Mouse (Mus musculus) activated CD4-positive, CD25-positive, alpha-beta regulatory T cell, adult 4 months (primary cell): ENCODE data around the gene Rxfp1. TPM values are rescaled to one million over a fixed set of nuclear protein-coding genes. Genes with fewer than 3 reads are reported as not detected.
A peak's percentile ranks its signal among the peaks of the same experiment; 100 is the strongest.

Experiments used
- ATAC-seq: one replicate; pipeline ENCODE4 v1.8.0; 2017
- polyA plus RNA-seq, 2 experiments: library from polyadenylated mRNA; unstranded; fragments of 100-300 nt; shearing (Covaris generic); gene quantifications; one replicate each; pipeline ENCODE4 v1.2.1; 2017

The Rxfp1 gene
- polyA plus RNA-seq, 2 experiments from 2014 or later, result not detected

DNA sequence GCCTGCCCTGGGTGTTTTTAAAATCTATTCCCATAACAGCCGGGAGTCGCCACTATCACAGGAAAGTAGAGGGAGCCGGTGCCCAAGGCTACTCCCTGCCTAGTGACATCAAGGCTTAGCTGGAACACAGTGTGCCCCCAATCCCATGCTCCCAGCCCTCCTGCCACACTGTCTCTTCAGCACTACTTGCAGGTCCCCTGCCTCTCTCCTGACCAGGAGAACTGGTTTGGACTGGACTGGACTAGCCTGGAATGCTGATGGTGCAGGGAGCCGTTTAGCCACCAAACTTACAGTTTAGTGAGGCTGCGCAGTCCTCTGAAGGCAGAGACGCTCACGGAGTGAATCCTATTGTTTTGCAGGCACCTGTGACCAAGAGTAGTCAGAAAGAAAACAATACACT lies 67.1 kb downstream of the Rxfp1 start:
- no peak for ATAC-seq

DNA sequence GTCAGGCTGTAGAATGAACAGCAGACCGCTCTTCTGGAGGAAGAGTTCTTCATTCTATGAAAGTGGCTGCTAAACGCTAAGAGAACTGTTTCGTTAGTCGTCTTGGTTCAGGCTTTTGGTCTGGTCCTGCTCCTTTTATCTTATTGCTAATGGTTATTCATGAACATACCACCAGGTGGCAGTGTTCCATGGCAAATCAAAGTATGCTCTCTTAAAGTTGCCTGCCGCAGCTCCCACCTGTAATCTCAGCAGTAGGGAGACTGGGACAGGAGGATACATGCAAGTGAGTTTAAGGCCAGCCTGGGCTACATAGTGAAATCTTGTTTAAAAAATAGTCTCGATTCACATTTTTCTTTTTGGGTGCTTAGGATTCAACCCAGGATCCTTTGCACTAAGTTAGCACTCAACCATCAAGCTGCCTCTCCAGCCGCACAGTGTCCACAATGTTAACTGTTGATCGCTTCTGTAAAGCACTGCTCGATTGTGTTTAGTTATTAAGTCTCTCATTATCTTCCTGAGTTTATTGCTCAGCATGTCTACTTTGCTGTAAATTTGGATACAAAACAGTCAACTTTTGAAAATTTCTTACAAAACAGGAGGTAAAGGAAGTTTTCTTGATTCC lies 72.8 kb downstream of the Rxfp1 start:
- ATAC-seq, result peak; percentile 73

DNA sequence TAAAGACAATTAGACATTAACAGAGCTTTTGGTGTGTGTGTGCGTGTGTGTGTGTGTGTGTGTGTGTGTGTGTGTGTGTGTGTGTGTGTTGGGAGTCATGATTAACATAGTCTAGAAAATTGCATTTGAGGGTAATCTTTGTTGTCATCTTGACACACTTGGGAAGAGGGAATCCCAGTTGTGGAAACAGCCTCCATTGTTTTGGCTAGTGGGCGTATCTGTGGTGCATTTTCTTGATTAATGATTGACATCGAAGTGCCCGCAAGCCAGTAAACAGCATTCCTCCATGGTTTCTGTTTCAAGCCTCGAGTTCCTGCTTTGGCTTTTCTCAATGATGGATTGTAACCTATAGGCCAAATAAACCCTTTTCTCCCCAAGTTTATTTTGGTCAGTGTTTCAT lies 81.0 kb downstream of the Rxfp1 start:
- no peak for ATAC-seq

- ATAC-seq, result no peak
Measured at GRCm38 (mm10) chr3:79652129-79652528, 85.6 kb downstream of the Rxfp1 start.

DNA sequence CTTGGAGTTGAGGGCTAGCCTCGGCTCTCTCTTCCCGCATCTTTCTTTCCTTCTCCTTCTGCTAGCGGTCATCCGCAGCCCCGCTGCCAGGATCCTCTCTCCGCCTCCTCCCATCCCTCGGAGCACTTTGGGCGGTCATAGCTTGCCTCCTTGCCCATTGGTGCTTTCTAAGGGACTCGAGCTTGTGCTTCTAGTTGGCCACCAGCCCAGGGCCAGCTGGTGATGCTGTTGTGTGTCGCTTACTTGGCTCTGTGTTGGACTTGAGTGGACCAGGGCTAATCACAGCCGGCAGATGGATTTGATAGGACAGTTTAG lies 108.3 kb downstream of the Rxfp1 start, which contains the start of gene Etfdh:
Gene Etfdh, minus strand, starts transcription at position 85 of the 315 bp plus-strand sequence.
- no peak for ATAC-seq

DNA sequence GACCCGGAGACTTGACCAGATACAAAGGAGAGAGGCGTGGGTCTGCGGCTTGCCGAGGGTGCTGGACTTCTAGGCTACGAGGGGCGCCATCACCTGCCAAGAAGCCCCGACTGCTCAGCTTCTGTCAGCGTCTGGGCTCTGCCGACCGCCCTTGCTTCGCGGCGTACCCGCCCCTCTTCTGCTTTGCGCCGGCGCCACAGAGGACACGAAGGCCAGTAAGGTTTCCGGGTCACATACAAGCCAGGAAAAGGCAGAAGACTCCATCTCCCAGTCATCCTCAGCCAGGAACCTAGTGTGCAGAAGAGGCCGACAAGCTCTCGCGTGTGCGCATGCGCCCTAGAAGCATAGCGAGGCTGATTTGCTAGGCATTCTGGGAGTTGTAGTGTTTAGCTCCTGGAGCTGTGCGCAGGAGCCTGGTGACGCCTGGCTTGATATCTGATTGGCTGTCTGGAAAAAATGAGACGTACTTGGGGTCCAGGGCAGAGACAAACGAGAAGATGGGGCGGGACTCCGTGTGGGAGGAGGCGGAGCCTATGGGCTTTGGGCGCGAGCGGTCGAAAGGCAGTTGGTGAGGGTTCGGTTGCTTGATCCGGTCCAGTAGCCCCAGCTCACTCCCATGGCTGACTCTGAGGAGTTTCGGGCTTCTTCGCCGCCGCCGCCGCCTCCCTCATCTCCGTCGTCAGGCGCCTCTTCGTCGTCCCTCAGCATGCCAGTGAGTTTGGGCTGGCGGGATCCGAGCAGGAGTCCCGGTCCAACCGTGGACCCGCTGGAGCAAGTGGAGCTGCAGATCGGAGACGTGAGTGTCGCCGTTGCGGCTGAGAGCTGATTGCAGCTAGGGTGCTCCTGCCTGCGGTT lies 108.9 kb downstream of the Rxfp1 start, which contains the start of gene 4930579G24Rik:
Gene 4930579G24Rik, plus strand, starts transcription at position 519 of the 855 bp plus-strand sequence.
- ATAC-seq, result peak; percentile 93

DNA sequence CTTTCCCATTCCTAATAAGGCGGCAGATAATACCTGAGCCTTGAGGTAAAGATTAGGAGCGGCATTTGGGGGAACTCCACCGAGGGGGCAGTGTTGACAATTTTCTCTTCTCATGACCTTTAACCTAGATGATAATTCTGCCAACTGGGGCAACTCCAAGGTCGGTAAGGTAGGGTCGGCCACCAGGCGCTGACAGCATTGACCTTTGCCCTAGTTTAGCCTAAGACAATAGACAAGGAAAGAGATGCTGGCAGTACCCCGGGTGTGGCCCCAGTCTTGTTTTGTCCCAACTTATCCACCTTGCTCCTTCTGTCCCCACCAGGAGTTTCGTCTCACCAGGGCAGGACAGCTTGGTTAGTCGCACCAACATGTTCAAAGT lies 109.5 kb downstream of the Rxfp1 start:
- no peak for ATAC-seq

GRCm38 (mm10) chr3:79627484-79628181 lies 110.0 kb downstream of the Rxfp1 start:
- ATAC-seq, result no peak

DNA sequence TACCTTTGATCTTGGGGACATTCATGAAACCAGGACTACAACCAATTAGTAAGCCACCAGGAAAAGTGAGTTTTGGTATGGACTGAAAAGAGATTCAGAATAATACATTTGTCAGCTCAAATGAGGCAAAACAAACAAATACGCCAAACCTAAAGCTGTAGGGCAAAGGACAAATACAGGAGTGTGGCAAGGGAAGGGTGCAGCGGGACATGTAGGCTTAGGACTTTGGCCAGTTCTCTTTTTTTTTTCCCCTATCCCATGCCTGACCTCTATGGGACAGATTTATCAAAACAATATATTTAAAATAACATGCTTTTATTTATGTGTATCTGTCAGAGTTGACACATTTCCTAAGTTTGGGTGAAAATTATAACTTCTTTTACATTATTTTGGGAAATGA lies 127.8 kb downstream of the Rxfp1 start:
- no peak for ATAC-seq

- no peak for ATAC-seq
Measured at GRCm38 (mm10) chr3:79595468-79595867, 142.2 kb downstream of the Rxfp1 start.

DNA sequence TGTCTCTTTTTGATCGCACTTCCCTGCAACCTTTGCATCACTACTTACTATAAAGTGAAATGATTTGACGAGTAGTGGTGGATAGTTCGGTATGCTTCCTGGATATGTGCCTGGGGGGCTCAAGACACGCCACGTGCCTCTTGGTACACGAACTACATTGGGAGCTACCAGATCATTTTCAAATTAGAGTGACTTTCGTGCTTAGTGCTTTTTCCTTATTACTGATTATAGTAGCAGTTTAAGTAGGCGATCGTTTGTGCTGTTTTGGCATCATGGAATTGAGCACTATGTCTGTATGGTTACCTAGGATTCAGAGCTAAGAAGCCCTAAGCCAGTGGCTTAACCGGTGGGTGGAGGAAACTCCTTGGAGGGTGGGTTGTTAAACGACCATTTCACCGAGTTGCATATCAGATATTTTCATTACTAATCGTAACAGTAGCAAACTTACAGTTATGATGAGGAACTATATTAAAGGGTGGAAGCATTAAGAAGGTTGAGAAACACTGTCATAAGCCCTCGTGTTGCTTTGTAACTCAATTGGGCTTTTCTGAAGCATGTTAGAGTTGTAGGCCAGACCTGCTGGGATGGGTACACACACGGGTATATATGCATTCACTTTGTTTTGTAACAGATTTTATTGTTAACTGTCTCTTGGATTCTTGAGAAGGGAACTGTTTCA lies 145.7 kb downstream of the Rxfp1 start:
- ATAC-seq, result no peak

Other genes starting within 250 kb of the Rxfp1 start
- gene Fnip2, start 170.1 kb downstream of the Rxfp1 start, polyA plus RNA-seq, result under 1 TPM; 0.34 to 0.46 TPM
- gene Ppid, start 146.5 kb downstream of the Rxfp1 start, polyA plus RNA-seq, result 100 to 1,000 TPM in 1 of 2 experiments, 10 to 100 TPM in 1; 99.8 to 114 TPM
- 10 to 100 TPM; 14.6 to 17.4 TPM for gene 4930579G24Rik, start 108.8 kb downstream of the Rxfp1 start, polyA plus RNA-seq
- gene Etfdh, start 108.4 kb downstream of the Rxfp1 start, polyA plus RNA-seq, result 10 to 100 TPM; 31.7 to 39.6 TPM
- not detected for gene Tmem144, start 114.9 kb upstream of the Rxfp1 start, polyA plus RNA-seq
- gene Fam198b, start 146.7 kb upstream of the Rxfp1 start, polyA plus RNA-seq, result under 1 TPM in 1 of 2 experiments, not detected in 1; 0.09 TPM